Mouse (Mus musculus) neural tube, embryonic 11.5 days (tissue): Measurements from ENCODE around the gene Scn3a. TPM values are rescaled to one million over a fixed set of nuclear protein-coding genes. Genes with fewer than 3 reads are reported as not detected.

Source experiments
- ATAC-seq: fragments of 200-750 bp; cut with Nextera tagmentation; 2 replicates; pipeline ENCODE4 v1.8.0; 2017; ENCODE audit warnings: moderate number of reproducible peaks, mild to moderate bottlenecking, moderate TSS enrichment, moderate library complexity; ENCODE audit not compliant: insufficient read depth, low FRiP score, low TSS enrichment
- DNase-seq: peaks from one replicate; pipeline ENCODE4 v3.0.0-alpha.2; 2015; ENCODE audit warnings: low spot score
- H3K27ac ChIP-seq: fragments of 300-500 bp; sonication (generic); 2 replicates; pipeline ENCODE4 v1.5.1; 2014; ENCODE audit warnings: low read depth, mild to moderate bottlenecking, low read length
- H3K27me3 ChIP-seq: fragments of 300-500 bp; sonication (generic); 2 replicates; pipeline ENCODE4 v1.6.1; 2014; ENCODE audit warnings: mild to moderate bottlenecking, low read length, mixed read lengths; ENCODE audit not compliant: control insufficient read depth, insufficient read depth
- H3K36me3 ChIP-seq: fragments of 300-500 bp; sonication (generic); 2 replicates; pipeline ENCODE4 v1.6.1; 2014; ENCODE audit warnings: mild to moderate bottlenecking, low read length, moderate library complexity, mixed read lengths; ENCODE audit not compliant: control insufficient read depth, insufficient read depth
- H3K4me1 ChIP-seq: fragments of 300-500 bp; sonication (generic); 2 replicates; pipeline ENCODE4 v1.6.1; 2014; ENCODE audit warnings: low read length, mixed read lengths; ENCODE audit not compliant: control insufficient read depth, insufficient read depth
- H3K4me2 ChIP-seq: fragments of 300-500 bp; sonication (generic); 2 replicates; pipeline ENCODE4 v1.6.1; 2014; ENCODE audit warnings: low read depth, mild to moderate bottlenecking, moderate library complexity
- H3K4me3 ChIP-seq: fragments of 300-500 bp; sonication (generic); 2 replicates; pipeline ENCODE4 v1.5.1; 2014; ENCODE audit warnings: low read depth, low read length
- H3K9ac ChIP-seq: fragments of 300-500 bp; sonication (generic); 2 replicates; pipeline ENCODE4 v1.6.1; 2014; ENCODE audit warnings: mild to moderate bottlenecking, low read length
- H3K9me3 ChIP-seq: fragments of 300-500 bp; sonication (generic); 2 replicates; pipeline ENCODE4 v1.6.1; 2016; ENCODE audit warnings: low read length; ENCODE audit not compliant: control insufficient read depth
- WGBS: fragments of 180-500 bp; shearing (Covaris S2); extraction: QIAGEN DNeasy Blood & Tissue Kit; methylation state at CpG from one replicate; pipeline ENCODE4 v1.1.7; 2014; 5-methylcytosine and 5-hydroxymethylcytosine counted together
- polyA plus RNA-seq: library from polyadenylated mRNA; unstranded; fragments of >200 nt; fragmentation: Nextera tagmentation; extraction: Ambion mirVana; gene quantifications from 2 replicates; pipeline ENCODE4 v1.2.1, GENCODE M21; 2014

Scn3a gene
- polyA plus RNA-seq, result 24.0 and 27.4 TPM in 2 replicates

DNA sequence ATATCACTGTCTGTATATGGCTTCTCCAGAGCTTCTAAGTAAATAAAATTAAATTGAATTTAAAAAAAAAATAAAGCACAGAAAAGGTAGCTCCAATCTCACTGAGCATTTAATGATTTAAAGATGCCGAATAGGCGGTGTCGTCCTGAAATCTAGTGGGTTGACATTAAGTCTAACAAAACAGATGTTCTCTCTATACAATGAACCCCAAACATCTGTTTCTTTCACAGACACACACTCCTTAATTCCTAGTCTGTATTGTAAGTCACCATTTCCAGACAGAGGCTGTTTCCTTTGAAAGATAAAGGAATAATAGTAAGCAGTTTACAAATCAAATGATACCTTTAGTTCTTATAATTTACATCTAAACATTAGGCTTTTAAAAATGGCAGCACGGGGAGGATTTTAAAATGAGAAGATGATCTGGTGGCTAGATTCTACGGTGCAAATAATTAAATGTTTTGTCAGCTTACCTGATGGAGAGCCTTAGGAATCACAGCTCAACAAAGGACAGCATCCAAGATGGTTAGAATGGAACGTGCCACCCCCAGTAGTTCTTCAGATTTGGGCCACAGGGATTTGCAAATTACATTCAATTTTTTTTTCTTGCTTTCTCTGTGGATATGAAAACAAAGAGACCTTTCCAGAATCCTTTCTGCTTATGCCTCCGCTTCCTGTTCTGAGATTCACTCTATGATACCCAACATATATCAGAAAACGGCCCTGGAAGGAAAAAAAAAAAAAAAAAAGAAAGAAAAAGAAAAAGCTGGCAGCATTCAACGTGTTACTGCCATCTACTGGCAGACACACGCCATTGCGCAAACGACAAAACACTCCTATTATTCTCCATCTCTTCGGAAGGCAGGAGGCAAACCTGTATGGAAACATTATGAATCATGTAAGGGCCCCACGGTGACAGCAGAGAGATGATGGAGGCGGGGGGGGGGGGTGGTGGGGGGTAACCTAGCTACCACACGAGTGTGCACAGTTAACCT, at the start of gene Scn3a:
TSS of gene Scn3a (minus strand) at position 835 of the 995 bp plus-strand sequence.
- Histone ChIP-seq H3K4me1 (peaks cover 3% of the 10 kb centered on the region; the same call in 1 of the 2 replicates), H3K27ac (0 out of 2 replicates have a peak within 1 kb of the TSS, but pooled peaks have one; percentile 20), H3K36me3 (no peaks in the 10 kb centered on the region), H3K9ac (peak within 1 kb of the TSS; percentile 60), H3K4me2 (peak within 1 kb of the TSS; percentile 39; the same call in 1 of the 2 replicates), H3K4me3 (peak within 1 kb of the TSS; percentile 28), H3K27me3 (no peaks in the 10 kb centered on the region), H3K9me3 (no peaks in the 10 kb centered on the region)
- 20% methylated on average over 16 of the region's 16 CpGs for WGBS
- DNase-seq, result peak; percentile 55
- peak; percentile 63 for ATAC-seq

- H3K36me3 ChIP-seq, result no peaks in the 10 kb centered on the region
- no peak for DNase-seq
- H3K4me2 ChIP-seq, result no peak overlapping the region
- H3K4me3 ChIP-seq, result no peak overlapping the region
- H3K9ac ChIP-seq, result no peak overlapping the region
- no peaks in the 10 kb centered on the region for H3K4me1 ChIP-seq
- ATAC-seq, result no peak
- H3K27ac ChIP-seq, result no peak overlapping the region
- H3K9me3 ChIP-seq, result no peaks in the 10 kb centered on the region
- WGBS, result 84% methylated on average over 4 of the region's 4 CpGs
- no peaks in the 10 kb centered on the region for H3K27me3 ChIP-seq
These were observed 44.5 kb upstream of the Scn3a start for GRCm38 (mm10) chr2:65611887-65612286.

- DNase-seq (no peak), ATAC-seq (no peak)
- Histone ChIP-seq H3K9me3 (no peaks in the 10 kb centered on the region), H3K36me3 (no peaks in the 10 kb centered on the region), H3K9ac (no peak overlapping the region), H3K27ac (no peak overlapping the region), H3K4me1 (no peaks in the 10 kb centered on the region), H3K4me2 (no peak overlapping the region), H3K27me3 (no peaks in the 10 kb centered on the region), H3K4me3 (no peak overlapping the region)
These were observed 40.4 kb upstream of the Scn3a start for GRCm38 (mm10) chr2:65607813-65608212.

GRCm38 (mm10) chr2:65587679-65588078, 20.3 kb upstream of the Scn3a start:
- H3K4me1 ChIP-seq, result no peaks in the 10 kb centered on the region
- H3K9ac ChIP-seq, result no peak overlapping the region
- DNase-seq, result no peak
- H3K9me3 ChIP-seq, result no peaks in the 10 kb centered on the region
- no peak overlapping the region for H3K4me2 ChIP-seq
- no peak overlapping the region for H3K4me3 ChIP-seq
- H3K27me3 ChIP-seq, result no peaks in the 10 kb centered on the region
- 80% methylated on average over 5 of the region's 5 CpGs for WGBS
- no peak for ATAC-seq
- H3K27ac ChIP-seq, result no peak overlapping the region
- no peaks in the 10 kb centered on the region for H3K36me3 ChIP-seq

GRCm38 (mm10) chr2:65567925-65568324, 498 bp upstream of the Scn3a start:
- Histone ChIP-seq H3K9me3 (no peaks in the 10 kb centered on the region), H3K4me2 (no peak overlapping the region), H3K9ac (no peak overlapping the region), H3K36me3 (no peaks in the 10 kb centered on the region), H3K27ac (no peak overlapping the region), H3K27me3 (no peaks in the 10 kb centered on the region), H3K4me3 (no peak overlapping the region), H3K4me1 (peaks cover 3% of the 10 kb centered on the region; the same call in 1 of the 2 replicates)
- DNase-seq (no peak), ATAC-seq (peak; percentile 32; the same call in 1 of the 2 replicates)
- 94% methylated on average over 4 of the region's 4 CpGs for WGBS

DNA sequence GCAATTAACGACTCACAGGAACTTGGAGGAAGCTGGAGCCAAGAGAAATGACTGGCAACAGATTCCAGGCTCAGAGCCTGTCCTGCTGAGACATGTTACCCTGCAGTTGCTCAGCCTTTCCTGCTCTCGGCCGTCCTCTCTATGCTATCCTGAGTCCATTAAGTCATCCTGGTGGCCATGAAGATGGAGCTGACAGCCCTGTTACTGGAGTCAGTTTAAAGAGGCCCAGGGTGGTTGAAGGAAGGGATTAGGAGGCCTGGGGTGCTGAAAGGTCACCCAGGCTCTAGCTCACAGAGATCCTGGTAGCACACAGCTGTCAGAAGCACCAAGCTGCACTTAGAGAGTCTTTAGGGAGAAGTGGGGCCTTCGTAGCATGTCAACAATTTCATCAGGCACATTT, 3.5 kb downstream of the Scn3a start:
- no peak for ATAC-seq
- Histone ChIP-seq H3K4me3 (no peak overlapping the region), H3K27me3 (no peaks in the 10 kb centered on the region)

DNA sequence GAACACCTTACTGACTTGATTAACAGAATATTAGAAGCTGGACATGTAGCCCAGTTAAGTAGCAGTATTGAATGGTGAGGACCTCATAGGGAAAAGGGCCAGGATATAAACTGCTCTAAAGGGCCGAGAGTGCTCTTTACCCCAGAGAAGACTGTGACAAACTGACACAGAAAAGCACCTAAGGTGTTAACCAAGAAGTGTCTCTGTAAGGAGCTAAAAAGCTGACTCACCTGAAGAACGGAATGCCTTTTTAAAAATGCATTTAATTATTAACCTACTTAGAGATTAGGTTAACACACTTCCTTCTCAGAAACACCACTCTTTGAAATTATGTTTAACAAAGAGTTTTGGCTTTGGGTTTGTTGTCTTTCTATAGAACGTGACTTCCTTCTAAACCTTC, 9.7 kb downstream of the Scn3a start:
- H3K9me3 ChIP-seq, result no peaks in the 10 kb centered on the region
- H3K27ac ChIP-seq, result no peak overlapping the region
- no peaks in the 10 kb centered on the region for H3K36me3 ChIP-seq
- DNase-seq, result no peak
- H3K27me3 ChIP-seq, result no peaks in the 10 kb centered on the region
- no peak overlapping the region for H3K4me2 ChIP-seq
- ATAC-seq, result no peak
- no peak overlapping the region for H3K9ac ChIP-seq
- no peak overlapping the region for H3K4me3 ChIP-seq
- H3K4me1 ChIP-seq, result no peaks in the 10 kb centered on the region
- 86% methylated on average over 3 of the region's 3 CpGs for WGBS

More for the DNA sequence above, 3.5 kb downstream of the Scn3a start:
- Histone ChIP-seq H3K9me3 (no peaks in the 10 kb centered on the region), H3K9ac (no peak overlapping the region), H3K4me2 (no peak overlapping the region), H3K36me3 (no peaks in the 10 kb centered on the region), H3K4me1 (peaks cover 3% of the 10 kb centered on the region; the same call in 1 of the 2 replicates), H3K27ac (no peak overlapping the region)
- DNase-seq, result no peak
- 56% methylated on average over 4 of the region's 4 CpGs for WGBS

DNA sequence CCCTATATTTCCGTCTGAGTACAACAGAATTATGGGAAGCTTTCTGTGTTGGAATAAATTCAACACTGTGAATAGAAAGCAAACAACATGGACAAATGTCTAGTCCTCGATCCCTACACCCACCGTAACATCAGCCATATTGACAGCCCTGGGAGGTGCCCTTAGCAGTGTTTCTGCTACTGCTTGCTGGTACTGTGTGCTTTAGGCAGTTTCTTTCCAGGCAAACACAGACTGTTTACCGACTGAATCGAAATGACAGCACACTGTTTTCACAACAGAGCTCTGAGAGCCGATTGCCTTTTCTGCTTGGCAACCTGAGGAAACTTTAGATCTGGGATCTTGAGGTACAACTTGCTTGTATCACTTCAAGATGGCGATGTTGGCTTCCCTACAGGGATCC, 12.8 kb downstream of the Scn3a start:
- Histone ChIP-seq H3K36me3 (no peaks in the 10 kb centered on the region), H3K4me3 (no peak overlapping the region), H3K27me3 (no peaks in the 10 kb centered on the region), H3K4me1 (no peaks in the 10 kb centered on the region), H3K9me3 (no peaks in the 10 kb centered on the region), H3K27ac (no peak overlapping the region), H3K4me2 (no peak overlapping the region), H3K9ac (no peak overlapping the region)
- WGBS, result 78% methylated on average over 7 of the region's 7 CpGs
- ATAC-seq (no peak), DNase-seq (no peak)

GRCm38 (mm10) chr2:65553473-65553872, 14.0 kb downstream of the Scn3a start:
- DNase-seq, result no peak
- H3K27ac ChIP-seq, result no peak overlapping the region

More at GRCm38 (mm10) chr2:65553473-65553872, 14.0 kb downstream of the Scn3a start:
- Histone ChIP-seq H3K9me3 (no peaks in the 10 kb centered on the region), H3K27me3 (no peaks in the 10 kb centered on the region), H3K36me3 (no peaks in the 10 kb centered on the region), H3K4me3 (no peak overlapping the region), H3K4me1 (no peaks in the 10 kb centered on the region), H3K4me2 (no peak overlapping the region), H3K9ac (no peak overlapping the region)
- 87% methylated on average over 3 of the region's 3 CpGs for WGBS
- ATAC-seq, result no peak
